Mouse (Mus musculus): Measurements from ENCODE around the gene Cmtm3.

DNA sequence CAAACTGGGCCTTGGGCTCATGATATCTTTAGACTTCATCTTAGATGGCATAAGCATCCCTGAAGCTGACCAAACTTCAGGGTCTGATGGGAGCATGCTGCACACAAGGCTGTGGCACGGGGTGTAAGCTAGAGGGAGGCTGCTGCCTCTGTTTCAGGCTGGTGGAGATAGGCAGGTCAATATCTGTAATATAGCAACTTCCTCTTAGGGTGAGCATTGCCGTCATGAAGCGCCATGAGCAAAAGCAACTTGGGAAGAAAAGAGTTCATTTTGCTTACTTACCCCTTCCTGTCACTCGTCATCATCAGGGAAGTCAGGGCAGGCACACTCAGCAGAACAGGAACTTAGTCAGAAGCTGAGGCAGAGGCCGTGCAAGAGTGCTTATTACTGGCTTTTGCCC, 5.4 kb upstream of the Cmtm3 start:
- no peak for TF ChIP-seq CTCF (IDR thresholded peaks at IDR 0.05; ENCODE audit: low read depth, low read length)
- TF ChIP-seq POLR2A (IDR thresholded peaks at IDR 0.05; ENCODE audit: extremely low read depth, insufficient read depth, low read length): no peak
